Mouse (Mus musculus): Measurements from ENCODE around the gene Gm15128. TPM values are rescaled to one million over a fixed set of nuclear protein-coding genes. Genes with fewer than 3 reads are reported as not detected.

Gm15128 gene
- not detected for polyA plus RNA-seq (2015; fragmentation: Illumina TruSeq; extraction: RNeasy Lipid Tissue Mini Kit (QIAGEN cat#74804); ENCODE audit: insufficient read depth, low replicate concordance)

GRCm38 (mm10) chrX:147765691-147766090 lies at the start of gene Gm15128:
Gene Gm15128 (plus strand): TSS chrX:147765991.

Other genes with a start within 250 kb of the Gm15128 start
- 1.9 TPM for gene Lrch2, start 211.9 kb upstream of the Gm15128 start, polyA plus RNA-seq (2015; fragmentation: Illumina TruSeq; extraction: RNeasy Lipid Tissue Mini Kit (QIAGEN cat#74804); ENCODE audit: insufficient read depth, low replicate concordance)
- not detected for gene Gm15080, start 227.0 kb downstream of the Gm15128 start, polyA plus RNA-seq (2015; fragmentation: Illumina TruSeq; extraction: RNeasy Lipid Tissue Mini Kit (QIAGEN cat#74804); ENCODE audit: insufficient read depth, low replicate concordance)

Data from spleen, adult 10 weeks (tissue).